33 mouse cellular contexts compared by ENCODE assay signal in the genomic region with DNA sequence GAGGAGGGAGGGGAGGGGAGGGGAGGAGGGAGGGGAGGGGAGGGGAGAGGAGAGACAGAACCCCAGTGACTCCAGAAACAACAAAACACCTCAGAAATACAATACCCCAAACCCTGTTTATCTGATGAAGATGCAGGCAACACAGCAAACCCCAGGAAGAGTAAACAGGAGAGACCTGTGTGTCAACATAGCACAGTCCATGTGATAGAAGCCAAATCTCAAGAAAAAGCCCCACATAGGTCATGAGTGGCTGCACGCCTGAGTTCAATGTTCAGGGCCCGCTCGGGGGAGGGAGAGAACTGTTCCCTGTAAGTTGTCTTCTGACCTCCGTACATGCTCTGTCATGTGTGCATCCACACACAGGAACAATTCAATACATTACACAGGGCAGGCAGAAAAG. TPM values are rescaled to one million over a fixed set of nuclear protein-coding genes. Genes with fewer than 3 reads are reported as not detected.
A peak's percentile ranks its signal among the peaks of the same experiment; 100 is the strongest.
DNase-seq lines count a peak whose midpoint lies in the region; ATAC-seq and TF ChIP-seq lines count a peak whose summit lies in the region.
"Had no signal": no experiment of that assay in that cellular context is flagged by ENCODE, and none has a peak within 500 bp of the region (broad histone marks: within the 10 kb centered on the region; RNA-seq: fewer than 3 reads in every experiment).

No protein-coding gene starts in this region.

- H3K4me1 ChIP-seq in thymus, adult 2 months (replicated peaks; ENCODE audit: control insufficient read depth, insufficient read depth, low read length), result 0 out of 2 replicates have a peak, but pooled peaks cover 3% of the 10 kb centered on the region
- peaks cover 23% of the 10 kb centered on the region for H3K4me1 ChIP-seq in bone marrow macrophage, adult 2 months (ENCODE audit: control insufficient read depth, insufficient read depth, low read length)
- H3K4me1 ChIP-seq: intestine, embryonic 15.5 days; neural tube, embryonic 13.5 days had no signal

- DNase-seq in CD4-positive, CD25-positive, alpha-beta regulatory T cell, adult 2 months (ENCODE audit: low read depth, low spot score), result peak; percentile 9
- DNase-seq in thymus, adult 2 months, result no peak
- DNase-seq in thymus, adult 18-20 months, result no peak
- DNase-seq in cerebellum, adult 11-12 months, result no peak
- no peak for DNase-seq in gastrocnemius, adult 2 months
- DNase-seq: adrenal gland, postnatal 10 days; cerebellum, adult 18-20 months; cerebellum, postnatal 10 days; gastrocnemius, postnatal 10 days; heart, postnatal 14 days; kidney, adult 2 months; layer of hippocampus, postnatal 36 days; left cerebral cortex, postnatal 4 days; liver; lung, adult 2 months; lung, postnatal 10 days; right cerebral cortex, postnatal 4 days had no signal

- TF ChIP-seq CTCF in thymus, adult 2 months (IDR thresholded peaks at IDR 0.05; ENCODE audit: borderline replicate concordance, control insufficient read depth, extremely low read depth, insufficient read depth, low read length, poor library complexity), result no peak
- no peak for TF ChIP-seq CTCF in bone marrow macrophage, adult 2 months (IDR thresholded peaks at IDR 0.05; ENCODE audit: low read depth, low read length)
- no peak for TF ChIP-seq CTCF in gastrocnemius, adult 2 months (IDR thresholded peaks at IDR 0.05)

- intact Hi-C loops in gastrocnemius, adult 2 months (cut with DNase I), result no loop called here

- TF ChIP-seq POLR2A in thymus, adult 2 months (IDR thresholded peaks at IDR 0.05; ENCODE audit: control insufficient read depth, extremely low read depth, insufficient read depth, low read length, poor library complexity), result no peak
- TF ChIP-seq POLR2A in bone marrow macrophage, adult 2 months (IDR thresholded peaks at IDR 0.05; ENCODE audit: borderline replicate concordance, low read depth, low read length), result no peak

- ATAC-seq in CD4-positive, CD25-positive, alpha-beta regulatory T cell, adult 4 months, result no peak
- ATAC-seq: forebrain, embryonic 16.5 days; hindbrain, embryonic 16.5 days; intestine, embryonic 15.5 days had no signal

- H3K27me3 ChIP-seq in thymus, adult 2 months (ENCODE audit: control insufficient read depth, insufficient read depth, low read length), result no peaks in the 10 kb centered on the region
- H3K27me3 ChIP-seq: intestine, embryonic 15.5 days; neural tube, embryonic 13.5 days had no signal

- H3K4me3 ChIP-seq in thymus, adult 2 months (ENCODE audit: control insufficient read depth, insufficient read depth, low read length), result no peak overlapping the region
- no peak overlapping the region for H3K4me3 ChIP-seq in bone marrow macrophage, adult 2 months (ENCODE audit: insufficient read depth, low read length)
- H3K4me3 ChIP-seq in gastrocnemius, adult 2 months, result no peak overlapping the region
- H3K4me3 ChIP-seq: erythroblast, embryonic 14.5 days; intestine, embryonic 15.5 days; myocyte; neural tube, embryonic 13.5 days had no signal

- H3K36me3 ChIP-seq in thymus, adult 2 months (ENCODE audit: control insufficient read depth, insufficient read depth, low read length), result peaks cover 56% of the 10 kb centered on the region

- 95% methylated on average over 4 of the region's 4 CpGs for WGBS in thymus, adult 2 months

- H3K27ac ChIP-seq in thymus, adult 2 months (ENCODE audit: control insufficient read depth, insufficient read depth, low read length), result peak overlapping the region; percentile 16; the same call in 1 of the 2 replicates
- H3K27ac ChIP-seq in bone marrow macrophage, adult 2 months (ENCODE audit: insufficient read depth, low read depth, low read length), result 0 out of 2 replicates have a peak overlapping the region, but pooled peaks have one; percentile 30
- H3K27ac ChIP-seq in gastrocnemius, adult 2 months, result no peak overlapping the region
- H3K27ac ChIP-seq: intestine, embryonic 15.5 days; kidney, postnatal 0 days; liver, embryonic 14.5 days; neural tube, embryonic 13.5 days had no signal

RNA-seq across cellular contexts. Expression of a gene that starts 43.9 kb away (rescaled TPM):
- polyA plus RNA-seq in CD4-positive, CD25-positive, alpha-beta regulatory T cell, adult 4 months (2017; shearing (Covaris generic)), result 10 to 100 TPM; 76.9 to 97.7 TPM
- 10.5 and 13.2 TPM in 2 replicates for polyA plus RNA-seq in thymus, adult 2 months (2012; rRNA removed)
- 128 and 141 TPM in 2 replicates for polyA plus RNA-seq in bone marrow macrophage, adult 2 months (2012; ENCODE audit: insufficient read depth, insufficient read length, missing spikeins)
- total RNA-seq in gastrocnemius, adult 2 months (2021), result 10 to 100 TPM; 30.5 to 40.4 TPM

RNA-seq across cellular contexts. Expression of a gene that starts 56.9 kb away (rescaled TPM):
- not detected for polyA plus RNA-seq in CD4-positive, CD25-positive, alpha-beta regulatory T cell, adult 4 months (2017; shearing (Covaris generic))
- polyA plus RNA-seq in thymus, adult 2 months (2012; rRNA removed), result 0.05 TPM in 1 of 2 replicates, not detected in the other
- not detected in 2 replicates for polyA plus RNA-seq in bone marrow macrophage, adult 2 months (2012; ENCODE audit: insufficient read depth, insufficient read length, missing spikeins)
- under 1 TPM; 0.06 to 0.08 TPM for total RNA-seq in gastrocnemius, adult 2 months (2021)
- total RNA-seq: common myeloid progenitor, adult 5-6 weeks; ES-E14; left cerebral cortex, postnatal 4 days; midbrain, postnatal 0 days had no signal
- polyA plus RNA-seq: forebrain, embryonic 11.5 days; forebrain, embryonic 16.5 days; heart, embryonic 14.5 days; hindbrain, embryonic 11.5 days; hindbrain, embryonic 16.5 days; kidney, adult 2 months; kidney, postnatal 0 days; midbrain, postnatal 0 days; neural tube, embryonic 13.5 days had no signal
